Mouse (Mus musculus): ENCODE results near the gene Spata5. TPM values are rescaled to one million over a fixed set of nuclear protein-coding genes. Genes with fewer than 3 reads are reported as not detected.
"Not testable (repeated sequence)": the region's sequence is repeated elsewhere in the genome, so short reads cannot be mapped to it uniquely, and the experiment has no call there.

Spata5 gene
- polyA plus RNA-seq, 2 experiments from 2014 or later, result 21.9 to 41.4 TPM

- peak; percentile 75 for ATAC-seq
Measured at GRCm38 (mm10) chr3:37515485-37515884, 95.8 kb downstream of the Spata5 start.

- ATAC-seq, result no peak
Measured at GRCm38 (mm10) chr3:37516379-37516778, 96.7 kb downstream of the Spata5 start.

GRCm38 (mm10) chr3:37518611-37519010, 98.9 kb downstream of the Spata5 start:
- ATAC-seq, result no peak

GRCm38 (mm10) chr3:37520334-37521023, 100.8 kb downstream of the Spata5 start:
- no peak for ATAC-seq

GRCm38 (mm10) chr3:37532079-37532478, 112.4 kb downstream of the Spata5 start:
- ATAC-seq, result no peak

- not testable (repeated sequence) for ATAC-seq
Measured at GRCm38 (mm10) chr3:37540701-37541100, 121.0 kb downstream of the Spata5 start.

- no peak for ATAC-seq
Measured at GRCm38 (mm10) chr3:37546351-37546750, 126.7 kb downstream of the Spata5 start.

- ATAC-seq, result no peak
Measured at GRCm38 (mm10) chr3:37550190-37550589, 130.5 kb downstream of the Spata5 start.

GRCm38 (mm10) chr3:37550594-37550993, 130.9 kb downstream of the Spata5 start:
- ATAC-seq, result no peak

GRCm38 (mm10) chr3:37551486-37551885, 131.8 kb downstream of the Spata5 start:
- ATAC-seq, result no peak

GRCm38 (mm10) chr3:37552244-37552643, 132.5 kb downstream of the Spata5 start:
- no peak for ATAC-seq

- ATAC-seq, result no peak
Measured at GRCm38 (mm10) chr3:37553371-37554033, 133.8 kb downstream of the Spata5 start.

- no peak for ATAC-seq
Measured at GRCm38 (mm10) chr3:37556412-37557113, 136.9 kb downstream of the Spata5 start.

GRCm38 (mm10) chr3:37557741-37558479, 138.2 kb downstream of the Spata5 start:
- ATAC-seq, result no peak

GRCm38 (mm10) chr3:37559339-37559738, 139.6 kb downstream of the Spata5 start:
- ATAC-seq, result no peak

GRCm38 (mm10) chr3:37561466-37561865, 141.8 kb downstream of the Spata5 start:
- no peak for ATAC-seq

GRCm38 (mm10) chr3:37566097-37566496, 146.4 kb downstream of the Spata5 start:
- ATAC-seq, result no peak

- no peak for ATAC-seq
Measured at GRCm38 (mm10) chr3:37567505-37567904, 147.8 kb downstream of the Spata5 start.

- no peak for ATAC-seq
Measured at GRCm38 (mm10) chr3:37568780-37569179, 149.1 kb downstream of the Spata5 start.

- no peak for ATAC-seq
Measured at GRCm38 (mm10) chr3:37569661-37570566, 150.2 kb downstream of the Spata5 start.

- ATAC-seq, result no peak
Measured at GRCm38 (mm10) chr3:37571633-37572032, 151.9 kb downstream of the Spata5 start.

GRCm38 (mm10) chr3:37572066-37572465, 152.4 kb downstream of the Spata5 start:
- ATAC-seq, result no peak

All from CD4-positive, CD25-positive, alpha-beta regulatory T cell, adult 4 months (primary cell).